Mouse (Mus musculus): ENCODE measurements around the gene Tagln. TPM values are rescaled to one million over a fixed set of nuclear protein-coding genes. Genes with fewer than 3 reads are reported as not detected.

Tagln gene
- 10 to 100 TPM in 1 of 2 experiments, 1 to 10 TPM in 1; 9.6 to 11.8 TPM for total RNA-seq (2021)
- long read RNA-seq, experiment 1, transcript Tagln-201 (5 exons, 1,595 nt), result major isoform, 5 of 6 reads
- long read RNA-seq, experiment 1, partial matches to known transcripts, result 1 of 6 reads
- long read RNA-seq, experiment 1, other reads (novel, unspliced or antisense), result 0 of 6 reads
- long read RNA-seq, experiment 2, partial matches to known transcripts, result 0 of 1 reads
- long read RNA-seq, experiment 2, other reads (novel, unspliced or antisense), result 0 of 1 reads

GRCm38 (mm10) chr9:45935628-45936210 is at the start of gene Tagln:
TSS of gene Tagln (minus strand) at chr9:45936058.
- TF ChIP-seq CTCF (IDR thresholded peaks at IDR 0.05), result no peak
- intact Hi-C loops (cut with DNase I), result loop anchor here (2.0 kb wide), 2 partner anchors 19 to 25 kb away; partner anchors contain the start of gene Sidt2
- DNase-seq (ENCODE audit: extremely low spot score in 1 of 2, low spot score in 2 of 2), result no peak
- Histone ChIP-seq H3K4me3 (no peak within 1 kb of the TSS), H3K27ac (no peak within 1 kb of the TSS)

- TF ChIP-seq CTCF (IDR thresholded peaks at IDR 0.05), result no peak
- Histone ChIP-seq H3K4me3 (peak overlapping the region; percentile 94), H3K27ac (peak overlapping the region; percentile 96)
- intact Hi-C loops (cut with DNase I), result loop anchor here (1.0 kb wide), 1 partner anchor 245 kb away; no protein-coding TSS in a partner anchor
- DNase-seq (ENCODE audit: extremely low spot score in 1 of 2, low spot score in 2 of 2), result peak in 1 of 2 experiments; percentile 25
Measured at GRCm38 (mm10) chr9:45985229-45985567, 49.3 kb upstream of the Tagln start.

- DNase-seq (ENCODE audit: extremely low spot score in 1 of 2, low spot score in 2 of 2), result peak; percentile 90 to 93
Measured at GRCm38 (mm10) chr9:45984409-45985228, 48.8 kb upstream of the Tagln start.

GRCm38 (mm10) chr9:45983676-45984408 is 48.0 kb upstream of the Tagln start:
- Histone ChIP-seq H3K27ac (peak overlapping the region; percentile 96), H3K4me3 (peak overlapping the region; percentile 94)
- peak; percentile 27 for TF ChIP-seq CTCF (IDR thresholded peaks at IDR 0.05)
- intact Hi-C loops (cut with DNase I), result no loop called here
- no peak for DNase-seq (ENCODE audit: extremely low spot score in 1 of 2, low spot score in 2 of 2)

More at GRCm38 (mm10) chr9:45984409-45985228, 48.8 kb upstream of the Tagln start:
- TF ChIP-seq CTCF (IDR thresholded peaks at IDR 0.05), result no peak
- intact Hi-C loops (cut with DNase I), result loop anchor here (1.0 kb wide), 1 partner anchor 246 kb away; no protein-coding TSS in a partner anchor
- Histone ChIP-seq H3K4me3 (peak overlapping the region; percentile 94), H3K27ac (peak overlapping the region; percentile 96)

GRCm38 (mm10) chr9:45981331-45981730 is 45.5 kb upstream of the Tagln start:
- peak; percentile 34 for TF ChIP-seq CTCF (IDR thresholded peaks at IDR 0.05)
- no peak overlapping the region for H3K27ac ChIP-seq
- intact Hi-C loops (cut with DNase I), result no loop called here
- H3K4me3 ChIP-seq, result no peak overlapping the region
- DNase-seq (ENCODE audit: extremely low spot score in 1 of 2, low spot score in 2 of 2), result no peak

GRCm38 (mm10) chr9:45980611-45981010 is 44.8 kb upstream of the Tagln start:
- intact Hi-C loops (cut with DNase I), result no loop called here
- no peak for TF ChIP-seq CTCF (IDR thresholded peaks at IDR 0.05)
- no peak overlapping the region for H3K4me3 ChIP-seq
- DNase-seq (ENCODE audit: extremely low spot score in 1 of 2, low spot score in 2 of 2), result no peak
- H3K27ac ChIP-seq, result no peak overlapping the region

GRCm38 (mm10) chr9:45979778-45980177 is 43.9 kb upstream of the Tagln start:
- H3K27ac ChIP-seq, result no peak overlapping the region
- no peak for TF ChIP-seq CTCF (IDR thresholded peaks at IDR 0.05)
- intact Hi-C loops (cut with DNase I), result no loop called here
- H3K4me3 ChIP-seq, result no peak overlapping the region
- DNase-seq (ENCODE audit: extremely low spot score in 1 of 2, low spot score in 2 of 2), result no peak

- Histone ChIP-seq H3K4me3 (no peak overlapping the region), H3K27ac (no peak overlapping the region)
- intact Hi-C loops (cut with DNase I), result no loop called here
- peak; percentile 23 for TF ChIP-seq CTCF (IDR thresholded peaks at IDR 0.05)
- no peak for DNase-seq (ENCODE audit: extremely low spot score in 1 of 2, low spot score in 2 of 2)
Measured at GRCm38 (mm10) chr9:45976884-45977283, 41.0 kb upstream of the Tagln start.

- intact Hi-C loops (cut with DNase I), result no loop called here
Measured at GRCm38 (mm10) chr9:45963577-45963976, 27.7 kb upstream of the Tagln start.

GRCm38 (mm10) chr9:45961855-45962254 is 26.0 kb upstream of the Tagln start:
- no peak for TF ChIP-seq CTCF (IDR thresholded peaks at IDR 0.05)
- intact Hi-C loops (cut with DNase I), result no loop called here
- DNase-seq (ENCODE audit: extremely low spot score in 1 of 2, low spot score in 2 of 2), result no peak
- Histone ChIP-seq H3K4me3 (no peak overlapping the region), H3K27ac (no peak overlapping the region)

More at GRCm38 (mm10) chr9:45963577-45963976, 27.7 kb upstream of the Tagln start:
- no peak for TF ChIP-seq CTCF (IDR thresholded peaks at IDR 0.05)
- no peak for DNase-seq (ENCODE audit: extremely low spot score in 1 of 2, low spot score in 2 of 2)
- Histone ChIP-seq H3K4me3 (no peak overlapping the region), H3K27ac (no peak overlapping the region)

GRCm38 (mm10) chr9:45959661-45960060 is 23.8 kb upstream of the Tagln start:
- DNase-seq (ENCODE audit: extremely low spot score in 1 of 2, low spot score in 2 of 2), result no peak
- intact Hi-C loops (cut with DNase I), result no loop called here
- Histone ChIP-seq H3K4me3 (no peak overlapping the region), H3K27ac (peak overlapping the region; percentile 44; the same call in 1 of the 2 replicates)
- no peak for TF ChIP-seq CTCF (IDR thresholded peaks at IDR 0.05)

Measured in left cerebral cortex, adult 2 months (tissue).